Mouse (Mus musculus) lung, postnatal 25 days (tissue): ENCODE measurements around the gene Cxcl17.
"Not testable (repeated sequence)": the region's sequence is repeated elsewhere in the genome, so short reads cannot be mapped to it uniquely, and the experiment has no call there.

Source experiments
- DNase-seq: peaks from one replicate; pipeline ENCODE4 v3.0.0; 2022; ENCODE audit warnings: low spot score

The Cxcl17 gene

GRCm38 (mm10) chr7:25426380-25426779 is 13.7 kb upstream of the Cxcl17 start:
- not testable (repeated sequence) for DNase-seq

- peak; percentile 85 for DNase-seq
Observed at GRCm38 (mm10) chr7:25424429-25424828, 11.7 kb upstream of the Cxcl17 start.

GRCm38 (mm10) chr7:25422286-25422841 is 9.7 kb upstream of the Cxcl17 start:
- no peak for DNase-seq

- DNase-seq, result no peak
Observed at GRCm38 (mm10) chr7:25419943-25420342, 7.3 kb upstream of the Cxcl17 start.

GRCm38 (mm10) chr7:25419536-25419935 is 6.8 kb upstream of the Cxcl17 start:
- DNase-seq, result no peak

GRCm38 (mm10) chr7:25417597-25417996 is 4.9 kb upstream of the Cxcl17 start:
- no peak for DNase-seq

- DNase-seq, result no peak
Observed at GRCm38 (mm10) chr7:25411861-25412260, 825 bp downstream of the Cxcl17 start.

- DNase-seq, result no peak
Observed at GRCm38 (mm10) chr7:25410969-25411615, 1.6 kb downstream of the Cxcl17 start.

GRCm38 (mm10) chr7:25409114-25409760 is 3.4 kb downstream of the Cxcl17 start:
- peak; percentile 50 for DNase-seq

GRCm38 (mm10) chr7:25406468-25406867 is 6.2 kb downstream of the Cxcl17 start:
- no peak for DNase-seq

- DNase-seq, result peak; percentile 69
Observed at GRCm38 (mm10) chr7:25402671-25403101, 10.0 kb downstream of the Cxcl17 start.

GRCm38 (mm10) chr7:25401986-25402385 is 10.7 kb downstream of the Cxcl17 start:
- no peak for DNase-seq

GRCm38 (mm10) chr7:25401551-25401950 is 11.1 kb downstream of the Cxcl17 start:
- DNase-seq, result no peak

GRCm38 (mm10) chr7:25399028-25399427 is 13.7 kb downstream of the Cxcl17 start:
- DNase-seq, result not testable (repeated sequence)

- no peak for DNase-seq
Observed at GRCm38 (mm10) chr7:25398610-25399009, 14.1 kb downstream of the Cxcl17 start, which contains the start of gene Lipe. Gene Lipe, minus strand, starts transcription at chr7:25398710.

GRCm38 (mm10) chr7:25396621-25397020 is 16.1 kb downstream of the Cxcl17 start:
- no peak for DNase-seq

GRCm38 (mm10) chr7:25395558-25396521 is 16.8 kb downstream of the Cxcl17 start:
- peak; percentile 97 for DNase-seq

- no peak for DNase-seq
Observed at GRCm38 (mm10) chr7:25395186-25395557, 17.5 kb downstream of the Cxcl17 start.

- no peak for DNase-seq
Observed at GRCm38 (mm10) chr7:25394754-25395153, 17.9 kb downstream of the Cxcl17 start.

GRCm38 (mm10) chr7:25393451-25394210 is 19.1 kb downstream of the Cxcl17 start:
- DNase-seq, result no peak

- no peak for DNase-seq
Observed at GRCm38 (mm10) chr7:25392851-25393250, 19.8 kb downstream of the Cxcl17 start.
